Mouse (Mus musculus) layer of hippocampus, postnatal 25 days (tissue): ENCODE measurements around the gene Nipal4. TPM values are rescaled to one million over a fixed set of nuclear protein-coding genes. Genes with fewer than 3 reads are reported as not detected.
A peak's percentile ranks its signal among the peaks of the same experiment; 100 is the strongest.
"Not testable (repeated sequence)": the region's sequence is repeated elsewhere in the genome, so short reads cannot be mapped to it uniquely, and the experiment has no call there.

Source experiments
- DNase-seq, 2 experiments: peaks; one replicate each; pipeline ENCODE4 v3.0.0; 2022; ENCODE audit warnings: mixed read lengths in 2 of 2, low spot score in 1 of 2; ENCODE audit errors: extremely low spot score in 1 of 2
- total RNA-seq, 2 experiments: library from RNA; stranded (reverse); gene quantifications; 2 replicates each; pipeline ENCODE4 v1.2.3; 2021

The Nipal4 gene
- total RNA-seq, result 1 to 10 TPM; 3.3 to 3.7 TPM

DNA sequence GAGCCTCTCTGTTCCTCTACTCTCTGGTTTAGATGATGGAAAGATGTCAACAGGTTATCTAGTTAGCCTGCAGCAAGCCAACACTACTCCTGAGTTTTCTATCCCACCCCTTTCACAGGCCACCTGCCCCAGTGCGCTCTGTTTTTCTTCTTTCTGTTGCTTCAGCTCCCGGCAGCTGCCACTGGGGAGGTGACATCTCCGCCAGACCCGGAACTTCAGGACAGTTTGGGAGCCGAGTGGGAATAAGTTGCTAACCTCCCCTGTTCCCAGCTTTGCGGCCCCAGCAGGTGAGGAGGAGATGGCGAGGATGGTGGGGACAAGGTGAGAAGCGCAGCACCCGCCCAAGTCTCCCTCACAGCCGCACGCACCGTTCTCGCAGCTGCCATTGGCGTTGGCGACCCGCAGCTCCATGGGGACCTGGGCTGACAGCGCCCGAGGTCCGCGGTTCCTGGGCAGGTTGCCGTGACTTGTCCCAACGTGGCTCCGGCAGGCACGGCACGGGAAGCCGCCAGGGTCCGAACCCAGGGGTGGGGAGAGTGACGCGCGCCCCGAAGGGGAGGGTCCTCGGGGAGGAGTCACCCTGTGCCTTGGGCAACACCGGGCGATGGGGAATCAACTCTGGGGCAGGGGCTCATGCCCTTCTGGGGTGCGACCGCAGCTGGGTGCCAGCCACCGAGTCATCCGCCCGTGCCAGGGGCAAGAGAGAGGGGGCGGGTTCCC is at the start of gene Nipal4:
Gene Nipal4 (minus strand): TSS at position 643 of the 720 bp plus-strand sequence.
- DNase-seq, result no peak

DNA sequence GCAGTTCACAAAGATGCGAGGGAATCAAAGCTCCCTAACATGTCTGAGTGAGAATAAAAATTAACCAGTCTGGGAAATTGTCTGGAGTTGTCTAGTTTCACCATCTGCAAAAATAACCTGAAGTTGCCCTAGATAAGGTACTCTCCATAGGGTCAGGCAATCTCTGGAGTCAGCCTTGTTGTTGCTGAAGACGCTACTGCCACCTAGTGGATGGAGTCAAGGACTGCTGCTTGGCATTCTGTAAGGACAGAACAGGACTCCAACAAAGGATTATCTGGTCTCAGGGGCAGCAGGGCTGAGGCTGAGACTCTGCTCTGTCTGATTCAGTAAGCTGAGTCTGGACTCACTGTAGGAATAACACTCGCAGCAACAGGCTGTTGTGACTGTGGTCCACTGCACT is 49.0 kb upstream of the Nipal4 start:
- peak in 1 of 2 experiments; percentile 31 for DNase-seq

DNA sequence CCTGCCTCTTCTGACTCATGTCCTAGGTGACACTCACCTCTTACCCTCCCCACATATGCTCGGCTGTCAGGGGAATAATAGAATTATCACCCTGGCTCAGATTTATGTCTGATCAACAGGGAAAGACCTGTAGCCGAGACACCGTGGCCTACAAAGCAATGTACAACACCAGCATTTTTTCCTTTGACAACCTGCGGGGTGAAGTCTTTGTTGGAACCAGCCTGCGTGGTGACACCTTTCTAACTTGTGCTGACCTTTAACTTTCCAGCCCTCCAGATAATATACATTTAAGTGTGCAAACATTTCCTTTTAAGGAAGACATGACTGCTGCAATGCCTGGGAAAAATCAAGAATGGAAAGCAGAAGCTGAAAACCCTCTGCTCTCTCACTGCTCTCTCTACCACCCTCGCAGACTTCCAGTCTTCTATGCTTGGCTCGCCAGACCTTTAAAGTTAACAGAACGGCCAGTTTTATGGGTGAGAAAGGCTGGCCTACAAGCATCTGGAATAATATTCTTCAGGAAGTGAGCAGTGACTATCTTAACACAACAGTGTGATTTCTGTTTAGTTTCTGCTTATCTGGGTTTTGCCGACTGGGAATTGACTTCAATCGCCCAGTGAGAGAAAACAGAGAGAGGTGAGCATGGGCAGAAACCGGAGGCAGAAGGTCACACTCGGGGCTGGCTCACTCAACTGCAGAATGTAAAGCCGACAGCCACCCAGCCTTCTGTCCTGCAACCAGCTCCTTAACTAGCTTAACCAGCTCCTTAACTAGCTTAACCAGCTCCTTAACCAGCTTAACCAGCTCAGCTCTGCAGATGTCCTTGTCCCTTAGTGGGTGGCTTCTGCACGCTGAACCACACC is 48.3 kb upstream of the Nipal4 start:
- DNase-seq, result no peak

DNA sequence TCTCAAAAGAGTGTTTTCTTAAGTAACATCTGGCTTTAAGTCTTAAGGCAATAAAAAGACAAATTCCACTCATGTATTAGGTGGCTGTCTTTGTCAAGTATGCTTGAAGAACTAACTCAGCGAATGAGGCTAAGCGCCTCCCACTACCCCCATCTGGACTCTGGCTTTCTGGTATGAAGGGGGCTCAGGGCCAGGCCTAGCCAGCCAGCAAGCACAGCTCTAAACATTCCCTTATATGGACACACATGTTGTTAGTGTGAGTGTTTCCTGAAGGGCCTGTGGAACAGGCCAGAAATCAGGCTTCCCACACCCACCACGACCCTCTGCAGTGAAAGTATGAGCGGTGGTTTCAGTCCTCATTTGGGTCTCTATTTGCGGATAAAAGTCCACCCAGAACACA is 47.5 kb upstream of the Nipal4 start:
- no peak for DNase-seq

DNA sequence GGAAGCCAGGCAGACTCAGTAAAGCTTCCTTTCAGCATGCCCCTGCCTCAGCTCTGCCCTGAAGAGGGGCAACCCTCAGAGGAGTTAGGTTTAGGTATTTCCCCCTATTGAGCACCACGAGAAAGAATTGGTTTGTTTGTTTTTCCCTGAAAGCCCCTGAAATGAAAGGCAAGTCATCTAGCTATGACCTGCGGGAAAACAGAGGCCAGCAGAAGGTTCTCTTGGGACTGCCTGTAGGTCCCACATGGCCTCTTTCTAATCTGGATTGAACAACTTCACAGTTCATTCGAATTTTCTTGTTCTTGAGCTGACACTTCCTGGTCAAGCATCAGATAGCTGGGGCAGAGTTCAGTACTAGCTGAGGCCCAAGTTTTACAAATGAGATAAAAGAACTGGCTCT is 45.5 kb upstream of the Nipal4 start:
- DNase-seq, result no peak

DNA sequence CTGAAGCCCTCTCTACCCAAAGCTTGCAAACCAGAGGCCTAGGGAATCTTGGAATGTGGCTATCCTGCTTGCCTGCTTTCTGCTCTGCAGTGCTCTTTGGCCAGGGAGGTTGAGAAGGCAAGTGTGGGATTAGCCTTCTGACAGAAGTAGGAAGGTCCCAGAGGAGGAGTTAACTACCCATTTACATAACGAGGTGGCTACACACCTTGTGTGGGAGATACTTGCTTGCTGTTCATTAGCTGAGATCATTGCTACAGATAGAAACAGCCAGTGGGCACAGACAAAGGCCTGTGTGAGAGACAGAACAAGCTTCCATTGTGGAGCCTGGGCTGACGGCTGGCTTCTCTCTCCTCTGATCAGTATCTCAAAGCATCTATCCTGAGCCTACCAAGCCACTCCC is 43.6 kb upstream of the Nipal4 start:
- no peak for DNase-seq

DNA sequence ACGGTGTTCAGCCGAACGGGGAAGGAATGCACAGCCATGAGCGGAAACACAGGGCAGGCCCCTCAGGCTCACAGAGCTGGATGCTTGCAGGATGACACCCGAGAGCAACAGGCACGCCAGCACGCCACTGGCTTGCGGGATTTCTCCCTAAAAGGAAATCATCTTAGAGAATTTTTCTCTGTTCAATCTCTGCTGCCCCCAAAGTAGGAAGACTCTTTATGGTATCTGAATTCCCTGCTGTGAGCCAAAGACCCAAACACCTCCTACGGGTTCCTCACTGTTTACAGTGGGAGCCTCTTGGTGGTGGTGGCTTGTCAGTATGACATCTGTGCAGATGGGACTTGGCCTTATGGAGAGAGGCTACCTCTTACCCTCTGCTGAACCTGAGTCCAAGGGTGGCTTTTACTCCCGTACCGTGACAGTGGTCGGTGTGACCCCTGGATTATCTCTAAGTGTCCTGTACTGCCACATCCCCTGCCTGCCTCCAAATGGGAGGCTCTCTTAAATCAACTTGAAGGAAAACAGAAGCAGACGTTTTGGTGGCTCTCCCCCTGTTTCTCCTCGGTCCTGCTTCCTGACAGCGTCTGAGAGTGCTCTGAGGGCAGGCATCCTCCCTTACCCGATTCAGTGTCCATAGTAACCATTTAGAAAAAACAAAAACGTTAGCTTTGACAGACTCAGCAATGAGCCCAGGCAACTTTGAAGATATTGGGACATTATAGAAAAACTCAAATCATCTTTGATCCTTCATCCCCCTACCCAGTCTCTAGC is 39.5 kb upstream of the Nipal4 start:
- DNase-seq, result no peak

DNA sequence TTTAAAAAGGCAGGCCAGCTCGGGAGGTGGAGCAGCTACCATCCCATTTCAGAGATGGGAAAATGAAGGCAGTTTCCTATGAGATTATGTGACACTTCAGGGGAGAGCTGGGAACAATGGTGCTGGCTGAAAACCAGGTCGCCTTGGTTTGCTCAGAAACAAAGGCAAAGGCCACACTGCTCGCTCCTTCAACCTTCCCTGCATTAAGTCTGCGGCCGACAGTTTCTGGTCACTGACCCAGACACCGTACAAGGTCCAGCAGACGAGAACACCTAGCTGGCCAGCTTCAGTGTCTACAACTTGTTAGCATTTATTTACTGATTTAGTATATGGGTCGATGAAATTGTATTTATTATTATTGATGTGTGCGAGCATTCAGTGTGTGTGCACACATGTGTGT is 38.5 kb upstream of the Nipal4 start:
- DNase-seq, result no peak

DNA sequence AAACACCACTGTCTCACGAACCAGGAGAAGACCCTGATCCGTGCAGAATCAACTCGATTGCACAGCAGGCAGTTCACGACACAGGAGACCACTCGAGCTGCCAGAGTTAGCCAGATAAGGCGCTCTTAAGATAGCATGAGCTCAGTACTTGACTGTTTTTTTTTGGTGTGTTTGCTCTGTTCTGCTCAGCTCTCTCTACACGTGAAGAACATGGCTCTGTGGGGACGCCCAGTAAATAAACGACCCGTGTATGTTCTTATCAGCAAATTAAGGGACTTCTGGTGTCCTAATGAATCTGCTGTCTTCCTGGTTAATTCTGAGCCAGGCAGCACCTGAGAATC is 36.2 kb upstream of the Nipal4 start:
- DNase-seq, result no peak

DNA sequence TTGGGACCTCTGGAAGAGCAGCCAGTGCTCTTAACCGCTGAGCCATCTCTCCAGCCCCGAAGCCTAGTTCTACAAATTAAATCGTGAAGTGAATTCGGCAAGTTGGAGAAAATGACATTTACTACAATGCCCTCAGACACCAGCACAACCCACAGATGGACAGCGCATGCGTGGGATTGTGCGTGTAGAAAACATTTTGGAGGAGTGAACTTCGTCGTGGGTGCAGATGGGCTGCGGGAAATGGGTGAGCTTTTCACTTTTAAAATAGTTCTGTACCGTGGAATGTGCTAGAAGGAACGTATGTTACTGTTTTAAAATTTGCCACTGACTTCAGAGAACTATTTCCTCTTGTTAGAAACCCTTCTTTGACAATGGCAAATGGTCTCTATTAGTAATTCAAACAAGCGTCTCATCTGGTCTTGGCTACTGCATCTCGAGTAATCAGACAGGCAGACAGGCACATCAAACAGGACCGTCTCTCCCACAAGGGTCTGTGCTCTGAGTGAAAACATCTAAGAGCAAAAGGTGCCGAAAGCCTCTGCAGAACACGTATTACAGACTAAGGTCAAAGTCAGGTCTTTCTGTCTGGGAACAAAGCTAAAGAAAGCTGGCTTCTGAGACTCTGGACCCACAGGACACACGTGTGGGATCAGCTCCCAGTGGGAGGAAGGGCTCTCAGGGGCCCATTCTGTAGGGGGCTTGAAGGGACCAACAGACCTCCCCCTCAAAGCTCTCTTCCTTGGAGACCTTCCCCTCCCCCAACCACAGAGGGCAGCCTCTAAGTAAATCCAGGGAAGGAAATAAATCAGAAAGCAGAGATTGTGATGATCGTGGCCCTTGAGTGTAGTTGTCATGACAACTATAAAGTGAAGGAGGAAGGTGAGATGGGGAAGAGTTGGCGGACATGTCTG is 35.6 kb upstream of the Nipal4 start:
- no peak for DNase-seq

DNA sequence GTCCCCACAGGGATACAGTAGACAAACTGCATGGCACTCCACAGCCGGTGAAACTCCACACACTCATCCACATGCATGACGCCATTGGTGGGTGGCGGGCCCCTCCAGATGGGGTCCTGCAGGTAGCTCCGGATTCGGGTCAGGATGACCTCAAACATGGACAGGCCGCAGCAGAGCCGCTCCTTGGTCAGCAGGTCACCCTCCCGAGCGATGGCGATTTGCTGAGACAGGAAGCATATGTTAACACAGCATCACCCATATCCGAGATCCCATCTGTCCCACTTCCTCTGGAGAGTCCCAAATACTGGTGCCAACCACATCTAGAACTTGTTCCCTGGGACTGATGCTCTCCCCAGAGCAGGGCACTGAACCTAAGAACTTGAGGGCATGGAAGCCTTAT is 34.4 kb upstream of the Nipal4 start:
- DNase-seq, result no peak

DNA sequence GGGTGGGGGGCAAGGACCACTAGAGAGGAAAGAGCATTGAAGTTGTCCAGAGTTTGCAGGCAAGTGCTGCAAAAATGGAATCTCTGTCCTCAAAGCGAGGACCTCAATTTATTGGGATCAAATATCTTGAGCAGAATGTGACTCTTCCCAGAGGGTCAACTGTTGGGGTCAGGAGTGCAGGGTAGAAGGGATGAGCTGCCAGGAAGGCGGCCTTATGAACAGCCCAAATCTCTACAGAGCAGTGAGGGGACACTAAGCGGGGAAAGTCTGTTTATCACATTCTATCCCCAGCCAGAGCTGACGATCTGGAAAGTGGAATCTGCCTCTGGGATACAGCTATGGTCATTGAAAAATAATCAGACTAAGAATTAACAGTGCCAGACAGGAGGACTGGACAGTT is 27.9 kb upstream of the Nipal4 start:
- DNase-seq, result no peak

DNA sequence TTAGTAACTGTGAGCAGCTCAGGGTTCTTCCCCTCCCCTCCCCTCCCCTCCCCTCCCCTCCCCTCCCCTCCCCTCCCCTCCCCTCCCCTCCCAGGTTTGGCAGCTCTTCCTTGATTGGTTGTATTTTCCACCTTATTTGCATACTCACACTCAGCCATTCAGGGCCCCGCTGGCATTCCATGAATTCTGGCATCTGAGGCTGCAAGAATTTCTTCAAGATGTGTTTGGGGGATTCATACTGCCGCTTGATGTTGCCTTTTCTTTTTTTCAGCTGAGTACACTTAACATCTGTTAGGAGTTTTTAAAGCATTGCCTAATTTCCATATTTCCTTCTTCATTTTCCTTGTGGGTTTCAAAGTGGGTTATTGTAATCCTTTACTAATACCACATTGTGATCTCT is 22.0 kb upstream of the Nipal4 start:
- DNase-seq, result no peak

DNA sequence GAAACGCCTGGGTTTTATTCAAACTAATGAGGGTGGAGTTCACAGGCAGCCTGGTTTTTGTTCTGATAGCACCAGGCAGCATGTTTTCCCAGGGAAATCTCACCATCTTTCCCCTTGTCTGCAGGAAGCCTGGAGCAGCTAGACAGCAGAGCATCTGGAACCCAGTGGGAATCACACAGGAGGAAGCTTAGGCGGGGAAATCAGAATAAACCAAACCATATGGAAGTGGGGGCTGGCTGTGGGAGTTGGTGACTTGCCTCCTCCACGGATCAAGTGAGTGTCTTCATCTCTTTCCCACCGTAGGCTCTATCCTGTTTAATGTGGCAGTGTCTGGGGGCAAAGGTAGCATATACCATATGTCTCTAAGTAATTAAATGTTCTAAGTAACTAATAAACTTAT is 19.2 kb upstream of the Nipal4 start:
- DNase-seq, result no peak

DNA sequence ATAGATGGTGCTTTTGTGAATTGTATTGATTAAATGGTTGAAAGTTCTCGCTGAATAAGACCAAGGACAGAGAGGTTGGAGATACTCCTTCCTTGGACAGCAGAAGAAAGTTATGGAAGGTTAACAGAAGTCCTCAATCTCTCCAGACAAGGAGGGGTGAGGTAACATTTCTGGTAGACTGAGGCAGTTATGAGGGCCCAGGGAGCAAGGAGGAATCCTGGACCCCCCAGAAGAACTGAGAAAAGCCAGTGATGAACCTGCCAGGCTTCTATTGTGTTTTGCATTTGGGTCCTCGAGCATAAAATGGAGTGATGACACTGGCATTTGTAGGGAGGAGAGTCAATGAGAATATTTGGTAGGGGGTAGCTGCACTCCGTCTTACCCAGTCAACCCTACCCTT is 18.6 kb upstream of the Nipal4 start:
- DNase-seq, result no peak

DNA sequence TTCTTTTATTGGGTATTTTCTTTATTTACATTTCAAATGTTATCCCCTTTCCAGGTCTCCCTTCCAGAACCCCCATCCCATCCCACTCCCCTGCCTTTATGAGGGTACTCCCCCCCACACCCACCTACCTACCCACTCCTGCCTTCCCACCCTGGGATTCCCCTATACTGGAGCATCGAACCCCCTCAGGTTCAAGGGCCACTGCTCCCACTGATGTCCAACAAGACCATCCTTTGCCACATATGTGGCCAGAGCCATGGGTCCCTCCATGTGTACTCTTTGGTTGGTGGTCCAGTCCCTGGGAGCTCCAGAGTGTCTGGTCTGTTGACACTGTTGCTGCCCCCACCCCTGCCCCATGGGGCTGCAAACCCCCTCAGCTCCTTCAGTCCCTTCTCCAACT is 15.7 kb upstream of the Nipal4 start:
- not testable (repeated sequence) for DNase-seq

DNA sequence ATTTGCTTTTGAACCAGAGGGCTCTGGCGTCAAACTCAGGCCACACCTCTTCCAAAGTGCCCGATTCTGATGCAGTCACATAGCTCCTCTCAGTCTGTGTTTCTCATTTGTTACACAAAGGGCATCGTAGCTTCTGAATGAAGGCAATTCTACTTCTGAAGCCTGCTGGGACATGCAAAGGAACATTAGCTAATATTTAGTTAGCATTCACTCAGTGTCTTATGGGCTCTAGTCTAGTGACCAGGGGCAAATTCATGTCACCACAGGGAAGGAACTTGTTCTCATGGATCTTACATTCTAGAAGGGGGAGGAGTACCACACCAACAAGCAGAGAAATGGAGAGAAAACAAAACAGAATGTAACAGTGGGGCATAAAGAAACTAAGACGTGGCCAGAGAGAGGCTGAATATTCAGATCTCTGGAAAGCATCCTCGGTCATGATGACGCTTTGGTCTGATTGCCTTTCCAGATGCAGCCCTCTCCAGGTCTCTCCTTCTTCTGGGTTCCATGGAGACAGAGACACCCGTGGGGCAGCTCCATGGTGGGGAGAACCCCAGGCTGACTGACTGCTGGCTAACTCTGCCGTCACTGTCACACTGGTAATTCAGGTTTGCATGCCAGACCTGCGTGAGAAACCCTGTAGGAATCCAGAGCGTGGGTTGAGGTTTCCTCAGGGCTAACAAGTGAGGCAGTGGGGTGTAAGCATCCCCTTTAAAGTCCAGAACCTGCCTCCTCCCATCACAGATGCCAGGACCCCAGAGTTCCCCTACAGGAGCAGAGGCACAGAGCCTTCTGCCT is 11.1 kb upstream of the Nipal4 start:
- DNase-seq, result no peak

DNA sequence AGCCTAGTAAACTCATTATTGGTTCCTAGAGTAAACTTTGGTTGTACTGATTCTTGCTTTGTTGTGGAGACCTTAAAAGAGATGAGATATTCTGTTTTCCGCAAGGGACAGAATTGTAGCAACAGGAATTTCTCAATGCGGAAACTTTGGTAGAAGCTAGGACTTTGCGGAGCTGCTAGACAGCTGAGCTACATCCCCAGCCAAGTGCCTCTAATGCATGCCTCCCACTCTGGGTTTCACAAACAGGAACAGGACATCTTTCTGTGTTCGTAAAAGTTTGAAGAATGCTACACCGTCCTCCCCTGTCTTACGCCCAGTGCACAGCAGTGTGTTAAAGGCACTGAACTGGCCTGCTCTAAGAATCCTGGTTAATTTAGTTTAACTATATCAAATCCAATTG is 9.8 kb upstream of the Nipal4 start:
- DNase-seq, result no peak

DNA sequence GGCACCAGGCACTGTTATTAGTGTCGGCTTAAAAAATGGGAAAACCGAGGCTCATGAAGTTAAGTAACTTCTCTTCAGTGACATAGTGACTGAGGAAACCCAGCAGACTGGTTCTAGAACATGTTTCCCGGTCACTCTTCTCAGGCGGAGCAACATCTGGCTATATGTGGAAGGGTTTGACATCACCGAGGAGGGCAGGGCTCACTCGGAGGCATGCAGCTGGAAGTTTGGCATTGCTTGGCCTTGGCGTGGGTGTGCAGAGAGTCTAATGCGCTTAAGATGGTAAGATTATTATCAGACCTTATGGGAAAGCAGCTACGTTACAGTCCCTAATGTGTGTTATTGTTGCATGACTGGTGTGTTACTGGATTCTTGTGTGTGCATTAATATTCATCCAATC is 5.8 kb upstream of the Nipal4 start:
- no peak for DNase-seq

DNA sequence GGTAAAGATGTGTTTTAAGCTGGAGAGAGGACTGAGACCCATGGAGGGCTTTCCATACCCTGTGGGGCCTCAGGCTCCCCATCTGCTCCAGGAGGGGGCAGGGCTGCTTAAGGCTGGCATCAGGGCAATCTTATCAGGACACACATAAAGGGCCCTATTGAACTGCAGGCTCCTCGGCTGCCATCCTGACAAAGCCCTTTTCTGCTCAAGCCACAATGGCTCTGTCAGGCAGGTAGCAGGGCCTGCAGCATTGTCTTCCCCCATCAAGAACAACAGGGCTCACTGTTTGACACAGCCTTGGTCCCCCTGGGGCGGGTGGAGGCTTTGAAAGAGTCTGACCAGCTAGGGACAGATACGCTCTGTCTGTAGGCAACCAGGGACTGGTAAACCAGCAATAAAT is 3.6 kb upstream of the Nipal4 start:
- DNase-seq, result no peak
